Mouse (Mus musculus): Measurements from ENCODE around the gene Bcor. TPM values are rescaled to one million over a fixed set of nuclear protein-coding genes. Genes with fewer than 3 reads are reported as not detected.

The Bcor gene
- polyA plus RNA-seq (2014; fragmentation: Illumina TruSeq; extraction: RNeasy Lipid Tissue Mini Kit (QIAGEN cat#74804); ENCODE audit: low read depth, low replicate concordance): 3.8 TPM

DNA sequence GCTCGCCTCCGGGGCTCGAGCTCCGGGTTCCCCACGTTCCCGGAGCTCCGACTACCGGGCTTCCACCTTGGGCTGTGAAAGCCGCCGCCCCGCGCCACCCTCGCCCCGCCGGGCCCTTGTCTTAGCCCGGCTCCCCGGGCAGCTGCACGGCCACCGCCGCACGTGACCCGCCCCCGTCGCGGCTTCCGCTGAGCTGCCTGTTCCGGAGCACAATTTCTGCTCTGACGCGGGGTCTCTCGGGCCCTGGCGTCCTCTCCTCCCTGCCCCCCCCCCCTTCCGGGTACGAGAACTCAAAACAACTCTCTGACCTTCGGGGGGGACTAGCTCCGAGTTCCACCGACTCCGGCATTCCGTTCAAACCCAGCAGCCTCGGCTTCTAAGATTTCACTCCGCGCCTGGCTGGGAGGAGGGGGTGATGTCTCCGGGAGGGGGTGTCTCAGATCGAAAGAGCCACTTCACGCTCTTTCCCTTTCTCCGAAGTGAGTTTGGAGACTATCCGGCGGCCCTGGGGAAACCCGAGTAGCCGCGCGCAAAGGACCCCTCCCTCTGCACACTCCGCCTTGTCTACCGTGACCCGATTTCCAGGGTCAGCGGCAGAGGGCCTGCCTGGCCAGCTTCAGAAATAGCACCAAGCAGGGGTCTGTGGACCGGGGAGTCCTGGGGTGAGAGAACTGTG lies at the start of gene Bcor:
Gene Bcor, minus strand, starts transcription at position 375 of the 676 bp plus-strand sequence.

Measured in liver, adult 10 weeks (tissue).